Mouse (Mus musculus): ENCODE measurements around the gene Asb5.
"Not testable (repeated sequence)": the region's sequence is repeated elsewhere in the genome, so short reads cannot be mapped to it uniquely, and the experiment has no call there.

Asb5 gene

GRCm38 (mm10) chr8:54541331-54541730 is 12.0 kb downstream of the Asb5 start:
- DNase-seq: no peak

- DNase-seq: no peak
These were observed 19.0 kb downstream of the Asb5 start for GRCm38 (mm10) chr8:54548383-54548782.

- no peak for DNase-seq
These were observed 20.7 kb downstream of the Asb5 start for GRCm38 (mm10) chr8:54550026-54550574.

DNA sequence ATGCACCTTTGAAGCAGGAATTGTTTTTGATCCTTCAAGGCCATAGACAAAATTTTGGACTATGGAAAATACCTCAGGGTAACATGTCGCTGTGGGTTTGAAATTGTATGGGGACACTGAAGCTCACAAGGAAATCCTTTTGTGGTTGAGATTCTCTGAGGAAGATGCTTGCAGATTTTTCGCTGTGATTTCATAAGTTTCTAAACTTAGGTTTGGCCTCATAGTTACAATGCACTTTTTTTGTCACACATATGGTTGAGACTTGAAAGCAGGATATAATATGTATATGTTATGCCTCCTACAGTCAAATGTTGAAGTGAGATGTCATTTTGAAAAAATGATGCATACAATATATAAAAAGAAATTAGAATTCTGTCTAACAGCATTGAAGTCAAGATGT is 25.5 kb downstream of the Asb5 start:
- no peak for DNase-seq

DNA sequence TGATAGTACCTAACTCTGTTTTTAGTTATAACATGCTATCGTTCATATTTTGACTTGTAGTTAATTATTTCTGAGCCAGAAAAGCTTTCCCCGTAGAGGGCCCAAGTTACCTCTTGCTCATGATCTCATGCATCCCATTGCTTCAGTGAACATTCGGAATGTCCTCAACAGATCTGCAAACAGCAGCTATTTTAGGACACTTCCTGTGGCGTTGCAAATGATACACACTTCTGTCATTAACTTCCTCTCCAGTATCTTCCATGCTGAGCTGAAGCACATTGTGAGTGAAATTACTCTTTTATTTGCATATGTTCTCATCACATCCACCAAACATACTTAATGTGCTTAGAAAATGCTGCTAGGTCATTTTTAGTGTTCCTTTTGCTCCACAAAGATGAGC is 32.8 kb downstream of the Asb5 start:
- no peak for DNase-seq

DNA sequence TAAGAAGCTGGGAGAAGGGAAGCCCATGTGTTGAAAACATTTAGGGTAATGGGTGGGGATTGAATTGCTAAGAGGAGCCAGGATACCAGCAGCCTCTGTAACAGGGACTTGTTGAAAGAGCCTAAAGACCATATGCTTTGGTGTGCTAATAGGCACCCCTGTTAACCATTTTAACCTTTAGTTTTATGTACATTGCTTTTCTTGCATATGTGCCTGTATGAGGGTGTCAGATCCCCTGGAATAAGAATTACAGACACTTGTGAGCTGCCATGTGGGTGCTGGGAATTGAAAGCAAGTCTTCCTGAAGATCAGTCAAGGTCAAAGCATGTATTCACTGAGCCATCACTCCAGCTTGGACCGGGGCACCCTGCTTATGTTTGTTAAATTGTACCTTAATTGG is 35.8 kb downstream of the Asb5 start:
- no peak for DNase-seq

GRCm38 (mm10) chr8:54565603-54566260 is 36.4 kb downstream of the Asb5 start:
- DNase-seq: no peak

GRCm38 (mm10) chr8:54567168-54567567 is 37.8 kb downstream of the Asb5 start:
- no peak for DNase-seq

- DNase-seq: no peak
These were observed 41.5 kb downstream of the Asb5 start for GRCm38 (mm10) chr8:54570618-54571609.

GRCm38 (mm10) chr8:54581436-54581835 is 52.1 kb downstream of the Asb5 start:
- no peak for DNase-seq

DNA sequence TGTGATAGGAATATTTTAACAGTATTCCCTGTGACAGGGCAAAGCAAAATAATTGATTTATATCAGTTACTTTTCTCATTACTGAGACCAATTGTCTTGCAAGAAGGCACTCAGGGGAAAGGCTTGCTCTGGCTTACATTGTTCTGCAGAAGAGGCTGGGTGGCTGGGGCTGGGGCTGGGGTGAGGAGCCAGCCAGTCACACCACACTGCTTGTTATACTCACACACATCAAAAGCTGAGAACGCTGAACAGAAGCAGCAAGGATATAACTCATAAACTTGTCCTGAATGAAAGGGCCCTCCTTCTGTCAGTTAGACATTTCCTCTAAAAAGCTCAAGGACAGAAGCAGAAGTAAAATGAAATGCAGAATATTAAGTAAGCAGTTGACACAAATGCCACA is 53.5 kb downstream of the Asb5 start:
- DNase-seq: no peak

GRCm38 (mm10) chr8:54594634-54595033 is 65.3 kb downstream of the Asb5 start:
- no peak for DNase-seq

DNA sequence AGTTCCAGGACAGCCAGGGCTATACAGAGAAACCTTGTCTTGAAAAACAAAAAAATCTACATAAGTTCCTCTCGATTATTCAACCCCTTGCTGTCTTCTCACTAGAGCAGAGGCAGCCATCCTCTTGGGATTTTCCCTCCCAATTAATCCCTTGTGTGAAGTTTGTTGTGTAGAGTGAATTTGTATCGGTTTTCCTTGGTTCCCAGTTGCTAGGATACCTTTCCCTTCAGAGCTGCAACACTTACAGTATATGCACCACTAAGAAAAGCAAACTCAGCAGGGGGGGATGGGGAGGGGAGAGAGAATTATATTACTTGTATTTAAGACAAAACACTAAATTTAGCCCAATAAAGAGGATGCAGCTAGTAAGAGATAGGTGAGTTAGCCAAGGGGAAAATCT is 66.7 kb downstream of the Asb5 start:
- no peak for DNase-seq

GRCm38 (mm10) chr8:54596940-54597339 is 67.6 kb downstream of the Asb5 start:
- DNase-seq: no peak

DNA sequence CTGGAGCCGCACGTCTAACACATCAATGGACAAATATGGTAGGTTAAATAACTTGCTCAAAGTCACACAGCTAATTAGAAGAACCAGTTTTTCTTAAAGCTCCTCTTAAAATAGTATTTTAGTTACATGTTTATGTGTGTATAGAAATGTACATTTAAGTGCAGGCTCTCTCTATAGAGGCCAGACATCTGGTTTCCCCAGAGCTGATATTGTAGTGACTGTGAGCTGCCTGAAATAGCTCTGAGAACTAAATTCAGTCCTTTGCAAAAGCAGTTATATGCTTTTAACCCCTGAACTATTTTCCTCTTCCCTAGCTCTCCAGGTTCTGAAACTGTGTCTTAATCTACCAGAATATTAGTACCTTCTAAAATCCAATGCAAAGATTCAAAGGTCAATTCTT is 68.0 kb downstream of the Asb5 start:
- no peak for DNase-seq

GRCm38 (mm10) chr8:54600671-54601251 is 71.4 kb downstream of the Asb5 start, which contains the start of gene Spata4:
Spata4 (plus strand) TSS chr8:54600781.
- peak; percentile 7 for DNase-seq

GRCm38 (mm10) chr8:54603440-54603839 is 74.1 kb downstream of the Asb5 start:
- no peak for DNase-seq

DNA sequence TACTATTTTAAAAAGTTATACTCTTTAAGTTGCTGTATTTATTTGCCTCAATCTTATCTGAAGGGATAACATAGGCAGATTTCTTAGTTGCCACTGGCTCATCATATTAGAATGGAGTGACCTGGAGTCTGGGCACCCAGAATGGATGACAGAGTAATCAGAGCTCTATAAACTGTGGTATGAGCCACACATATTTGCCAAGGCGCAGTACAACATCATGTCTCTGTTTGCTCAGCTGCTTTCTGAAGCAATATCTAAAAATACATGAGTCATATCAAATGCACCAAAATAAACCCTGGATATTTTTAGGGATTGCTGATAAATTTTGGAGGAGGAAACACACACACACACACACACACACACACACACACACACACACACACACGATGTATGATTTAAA is 80.0 kb downstream of the Asb5 start:
- DNase-seq: no peak

DNA sequence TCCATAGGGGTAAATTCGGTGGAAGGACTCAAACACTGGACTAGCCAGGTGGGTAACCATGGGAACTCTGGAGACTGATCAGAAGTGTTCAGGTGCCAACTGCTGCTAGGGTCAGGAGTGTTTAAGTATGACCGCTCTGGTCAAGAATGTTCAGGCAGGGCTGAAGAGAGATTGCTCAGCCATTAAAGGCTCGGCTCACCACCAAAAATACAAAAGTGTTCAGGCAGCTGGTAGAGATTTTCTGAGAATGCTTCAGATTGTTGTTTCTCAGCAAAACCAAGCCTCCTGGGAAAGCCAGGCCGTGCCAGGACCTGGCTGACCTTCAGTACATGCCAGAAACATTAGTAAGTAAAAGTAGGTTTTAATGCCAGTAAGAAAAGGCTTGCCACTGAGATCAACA is 80.9 kb downstream of the Asb5 start:
- DNase-seq: no peak

DNA sequence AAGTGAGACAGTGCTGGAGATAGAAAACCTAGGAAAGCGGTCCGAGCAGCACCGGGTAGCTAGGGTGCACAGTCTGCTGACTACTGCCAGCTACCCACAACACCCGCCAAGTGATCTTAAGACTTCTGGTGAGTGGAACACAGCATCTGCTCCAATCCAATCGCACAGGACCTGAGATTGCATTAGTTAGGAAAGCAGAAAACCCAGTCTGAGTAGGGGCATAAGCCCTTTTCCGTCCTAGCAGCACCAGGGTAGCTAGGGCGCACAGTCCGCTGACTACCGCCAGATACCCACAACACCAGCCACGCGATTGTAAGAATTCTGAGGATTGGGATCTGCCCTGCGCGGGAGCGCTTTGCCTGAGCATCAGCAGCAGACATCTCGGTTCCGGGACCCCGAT is 87.3 kb downstream of the Asb5 start:
- DNase-seq: not testable (repeated sequence)

Data from cerebellum, adult 9-11 months (tissue).